Mouse (Mus musculus) lung, postnatal 0 days (tissue): ENCODE measurements around the gene Pde6d. TPM values are rescaled to one million over a fixed set of nuclear protein-coding genes. Genes with fewer than 3 reads are reported as not detected.

Experiments
- ATAC-seq: fragments of 200-750 bp; cut with Nextera tagmentation; 2 replicates; pipeline ENCODE4 v1.8.0; 2017; ENCODE audit warnings: moderate library complexity
- DNase-seq: peaks from one replicate; pipeline ENCODE4 v3.0.0-alpha.2; 2016; ENCODE audit warnings: low spot score
- H3K27ac ChIP-seq: fragments of 300-500 bp; sonication (generic); 2 replicates; pipeline ENCODE4 v1.5.1; 2014; ENCODE audit warnings: antibody characterized with exemption, mild to moderate bottlenecking, low read length, mixed read lengths
- H3K27me3 ChIP-seq: fragments of 300-500 bp; sonication (generic); replicated peaks from 2 replicates; pipeline ENCODE4 v1.6.1; 2014; ENCODE audit warnings: low read length, mixed read lengths; ENCODE audit not compliant: insufficient read depth
- H3K36me3 ChIP-seq: fragments of 300-500 bp; sonication (generic); 2 replicates; pipeline ENCODE4 v1.6.1; 2014; ENCODE audit warnings: low read length, mixed read lengths; ENCODE audit not compliant: insufficient read depth
- H3K4me1 ChIP-seq: fragments of 300-500 bp; sonication (generic); 2 replicates; pipeline ENCODE4 v1.6.1; 2014; ENCODE audit warnings: antibody characterized with exemption, low read depth, low read length, mixed read lengths; ENCODE audit not compliant: insufficient read depth
- H3K4me2 ChIP-seq: fragments of 300-500 bp; sonication (generic); replicated peaks from 2 replicates; pipeline ENCODE4 v1.6.1; 2014; ENCODE audit warnings: low read depth, mild to moderate bottlenecking, low read length, moderate library complexity, mixed read lengths
- H3K4me3 ChIP-seq: fragments of 300-500 bp; sonication (generic); 2 replicates; pipeline ENCODE4 v1.5.1; 2014; ENCODE audit warnings: low read depth, low read length
- H3K9ac ChIP-seq: fragments of 300-500 bp; sonication (generic); replicated peaks from 2 replicates; pipeline ENCODE4 v1.6.1; 2014; ENCODE audit warnings: low read depth, mild to moderate bottlenecking
- H3K9me3 ChIP-seq: fragments of 300-500 bp; sonication (generic); 2 replicates; pipeline ENCODE4 v1.6.1; 2016; ENCODE audit warnings: low read length, mixed read lengths
- CTCF ChIP-seq: IDR thresholded peaks from 2 replicates; pipeline ENCODE4 v1.5.1; 2016; ENCODE audit warnings: antibody characterized with exemption, mild to moderate bottlenecking
- EP300 ChIP-seq: IDR thresholded peaks from 2 replicates; pipeline ENCODE4 v1.6.1; 2016; ENCODE audit warnings: antibody characterized with exemption, mild to moderate bottlenecking, control low read depth
- WGBS: fragments of 180-500 bp; shearing (Covaris S2); extraction: QIAGEN DNeasy Blood & Tissue Kit; methylation state at CpG from one replicate; pipeline ENCODE4 v1.1.7; 2014; 5-methylcytosine and 5-hydroxymethylcytosine counted together
- polyA plus RNA-seq: library from polyadenylated mRNA; unstranded; fragments of >200 nt; fragmentation: Nextera tagmentation; extraction: Ambion mirVana; gene quantifications from 2 replicates; pipeline ENCODE4 v1.2.1, GENCODE M21; 2015

The Pde6d gene
- polyA plus RNA-seq, 1 experiment from 2014 or later = 43.4 TPM

DNA sequence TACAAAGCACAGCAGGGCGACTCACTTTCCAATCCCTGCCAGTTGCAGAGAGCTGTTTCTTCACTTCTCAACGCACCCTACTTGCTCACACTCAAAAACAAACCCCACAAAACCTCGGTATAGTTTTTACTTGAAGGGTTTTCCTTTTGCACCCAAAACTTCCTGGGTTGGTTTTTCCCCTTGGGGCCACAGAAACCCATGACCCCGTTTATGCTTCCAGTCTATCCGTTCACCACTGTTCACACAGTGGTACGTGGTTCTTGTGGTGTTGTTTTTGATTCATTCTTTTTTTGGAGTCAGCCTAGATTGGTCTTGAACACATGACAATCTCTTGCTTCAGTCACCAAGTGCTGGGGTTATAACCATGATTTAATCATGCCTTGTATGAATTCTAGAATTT lies 2.0 kb downstream of the Pde6d start:
- 74% methylated on average over 6 of the region's 6 CpGs for WGBS
- no peak overlapping the region for H3K4me3 ChIP-seq

DNA sequence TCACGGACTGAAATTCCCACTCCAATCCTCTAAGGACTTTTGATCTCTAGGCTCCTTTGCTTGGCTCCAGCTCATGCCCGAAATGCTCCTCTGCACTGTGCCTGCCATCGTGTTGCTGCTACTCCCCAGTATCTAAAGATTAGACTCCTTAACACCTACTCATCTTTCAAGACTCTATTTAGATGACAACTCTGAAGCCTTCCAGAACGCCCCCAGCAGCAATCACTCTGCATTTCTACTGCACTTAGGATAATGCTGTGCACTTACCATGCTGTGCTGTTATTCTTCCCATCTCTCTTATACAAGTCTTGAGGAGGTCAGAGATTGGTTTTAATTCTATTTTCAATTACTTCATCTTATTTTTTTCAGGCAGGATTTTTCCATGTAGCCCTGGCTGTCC lies 10.5 kb downstream of the Pde6d start:
- Histone ChIP-seq H3K36me3 (0 out of 2 replicates have a peak, but pooled peaks cover 3% of the 10 kb centered on the region), H3K27me3 (no peaks in the 10 kb centered on the region), H3K9me3 (no peaks in the 10 kb centered on the region), H3K4me1 (no peaks in the 10 kb centered on the region), H3K4me3 (no peak overlapping the region), H3K27ac (no peak overlapping the region), H3K9ac (no peak overlapping the region), H3K4me2 (no peak overlapping the region)
- DNase-seq (no peak), ATAC-seq (no peak)
- 77% methylated on average over 4 of the region's 4 CpGs for WGBS
- no peak for TF ChIP-seq EP300
- no peak for TF ChIP-seq CTCF

More for the DNA sequence above, 2.0 kb downstream of the Pde6d start:
- no peak overlapping the region for H3K9ac ChIP-seq
- DNase-seq = no peak
- no peak for TF ChIP-seq EP300
- no peak for TF ChIP-seq CTCF
- no peak for ATAC-seq
- no peak overlapping the region for H3K4me2 ChIP-seq
- no peaks in the 10 kb centered on the region for H3K36me3 ChIP-seq
- H3K4me1 ChIP-seq = peaks cover 5% of the 10 kb centered on the region; the same call in 1 of the 2 replicates
- no peaks in the 10 kb centered on the region for H3K27me3 ChIP-seq
- no peak overlapping the region for H3K27ac ChIP-seq
- no peaks in the 10 kb centered on the region for H3K9me3 ChIP-seq

- Histone ChIP-seq H3K4me3 (no peak overlapping the region), H3K9me3 (no peaks in the 10 kb centered on the region), H3K4me2 (no peak overlapping the region), H3K27me3 (no peaks in the 10 kb centered on the region), H3K4me1 (no peaks in the 10 kb centered on the region), H3K27ac (no peak overlapping the region), H3K36me3 (0 out of 2 replicates have a peak, but pooled peaks cover 3% of the 10 kb centered on the region), H3K9ac (no peak overlapping the region)
- TF ChIP-seq EP300 = no peak
- no peak for TF ChIP-seq CTCF
- ATAC-seq (no peak), DNase-seq (no peak)
- WGBS = 73% methylated on average over 2 of the region's 2 CpGs
Observed at GRCm38 (mm10) chr1:86571381-86571780, 11.0 kb downstream of the Pde6d start.

DNA sequence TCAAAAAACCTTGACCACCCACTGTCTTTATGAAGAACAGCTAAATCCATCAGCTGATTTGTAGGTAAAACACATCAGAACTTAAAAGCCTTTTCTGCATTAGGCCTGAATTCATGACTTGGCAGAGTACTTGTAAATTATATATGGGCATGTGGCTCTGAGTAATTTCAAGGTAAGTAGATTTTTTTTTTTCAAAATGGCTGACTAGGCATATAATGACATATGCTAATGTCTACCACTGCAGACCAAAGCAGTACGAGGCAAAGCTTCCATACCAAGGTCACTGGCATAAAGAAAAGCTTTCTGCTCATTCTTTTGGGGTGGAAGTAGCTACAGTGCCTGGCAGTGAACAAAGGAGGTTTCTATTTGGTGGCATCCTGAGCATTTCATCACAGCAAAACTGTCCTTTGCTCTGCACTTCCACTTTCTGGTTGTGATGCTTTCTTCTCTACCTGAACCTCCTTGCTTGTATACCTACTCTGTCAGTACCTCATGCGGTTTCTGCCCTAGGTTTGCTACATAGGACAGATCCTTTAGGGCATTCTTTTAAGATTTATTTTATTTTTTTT lies 13.1 kb downstream of the Pde6d start:
- Histone ChIP-seq H3K4me2 (no peak overlapping the region), H3K9ac (no peak overlapping the region), H3K36me3 (0 out of 2 replicates have a peak, but pooled peaks cover 3% of the 10 kb centered on the region), H3K4me1 (no peaks in the 10 kb centered on the region), H3K9me3 (no peaks in the 10 kb centered on the region), H3K4me3 (no peak overlapping the region), H3K27ac (no peak overlapping the region), H3K27me3 (no peaks in the 10 kb centered on the region)
- ATAC-seq (no peak), DNase-seq (no peak)
- no peak for TF ChIP-seq CTCF
- TF ChIP-seq EP300 = no peak
- 90% methylated on average over 2 of the region's 2 CpGs for WGBS

DNA sequence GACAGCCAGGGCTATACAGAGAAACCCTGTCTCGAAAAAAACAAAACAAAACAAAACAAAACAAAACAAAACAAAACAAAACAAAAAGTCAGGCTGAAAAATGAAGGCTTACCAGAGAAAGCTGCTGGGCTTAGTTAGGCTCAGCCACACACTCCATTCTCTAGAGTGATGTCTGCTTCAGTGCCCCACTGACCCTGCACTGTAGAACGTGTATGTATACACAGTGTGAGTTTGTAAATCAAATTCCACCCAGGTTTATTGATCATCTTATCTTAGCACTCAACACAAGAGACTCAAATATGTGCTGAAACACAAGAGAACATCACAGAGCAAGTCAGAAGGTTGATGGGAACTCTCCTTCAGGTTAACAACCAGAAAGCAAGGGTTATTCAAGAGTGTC lies 14.0 kb downstream of the Pde6d start:
- Histone ChIP-seq H3K4me3 (no peak overlapping the region), H3K9me3 (no peaks in the 10 kb centered on the region), H3K4me1 (no peaks in the 10 kb centered on the region), H3K27me3 (no peaks in the 10 kb centered on the region), H3K27ac (no peak overlapping the region), H3K4me2 (no peak overlapping the region), H3K9ac (no peak overlapping the region), H3K36me3 (0 out of 2 replicates have a peak, but pooled peaks cover 3% of the 10 kb centered on the region)
- no peak for DNase-seq
- ATAC-seq = no peak
- WGBS = 73% methylated on average over 2 of the region's 2 CpGs
- no peak for TF ChIP-seq CTCF
- no peak for TF ChIP-seq EP300

- TF ChIP-seq EP300 = no peak
- no peak for TF ChIP-seq CTCF
- 71% methylated on average over 2 of the region's 2 CpGs for WGBS
- Histone ChIP-seq H3K4me2 (no peak overlapping the region), H3K4me3 (no peak overlapping the region), H3K9me3 (no peaks in the 10 kb centered on the region), H3K4me1 (no peaks in the 10 kb centered on the region), H3K9ac (no peak overlapping the region), H3K27ac (no peak overlapping the region), H3K27me3 (no peaks in the 10 kb centered on the region), H3K36me3 (peaks cover 3% of the 10 kb centered on the region; the same call in 1 of the 2 replicates)
- no peak for ATAC-seq
- no peak for DNase-seq
Observed at GRCm38 (mm10) chr1:86562663-86563062, 19.8 kb downstream of the Pde6d start.

GRCm38 (mm10) chr1:86559232-86559631 lies 23.2 kb downstream of the Pde6d start:
- 78% methylated on average over 3 of the region's 3 CpGs for WGBS
- TF ChIP-seq CTCF (no peak), EP300 (no peak)
- H3K4me1 ChIP-seq = no peaks in the 10 kb centered on the region
- no peak for ATAC-seq
- H3K27ac ChIP-seq = no peak overlapping the region
- H3K9ac ChIP-seq = no peak overlapping the region
- H3K4me3 ChIP-seq = no peak overlapping the region
- no peak for DNase-seq
- no peaks in the 10 kb centered on the region for H3K9me3 ChIP-seq
- no peak overlapping the region for H3K4me2 ChIP-seq
- no peaks in the 10 kb centered on the region for H3K27me3 ChIP-seq
- H3K36me3 ChIP-seq = peaks cover 3% of the 10 kb centered on the region; the same call in 1 of the 2 replicates
